8 mouse cellular contexts compared by ENCODE assay signal in the genomic region with DNA sequence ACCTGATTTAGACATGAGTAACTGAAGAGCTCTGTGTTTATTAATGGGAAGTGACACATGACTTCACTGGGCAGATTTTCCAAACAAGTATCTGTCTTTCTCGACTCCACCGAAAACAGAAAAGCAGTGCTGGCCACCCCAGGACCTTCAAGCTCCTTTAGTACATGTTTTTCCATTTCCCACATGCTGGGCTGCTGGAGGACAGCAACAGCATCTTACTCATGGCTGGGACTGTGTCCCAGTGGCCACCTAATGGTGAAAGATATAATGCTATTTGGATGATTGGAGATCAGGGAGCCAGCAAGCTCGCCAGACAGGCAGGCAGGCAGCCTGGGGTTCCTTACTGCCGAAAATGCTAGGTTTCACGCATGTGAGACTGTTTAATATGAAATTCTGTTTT. TPM values are rescaled to one million over a fixed set of nuclear protein-coding genes. Genes with fewer than 3 reads are reported as not detected.
DNase-seq lines count a peak whose midpoint lies in the region.

No protein-coding gene starts in this region.

- DNase-seq in gastrocnemius, postnatal 10 days, result peak; percentile 6
- no peak for DNase-seq in gastrocnemius, postnatal 36 days
- DNase-seq in left cerebral cortex, postnatal 4 days, result peak; percentile 8
- no peak for DNase-seq in left cerebral cortex, postnatal 36 days (ENCODE audit: low spot score in 2 of 2)
- peak; percentile 65 for DNase-seq in brain, adult 2 months (ENCODE audit: low read depth, low spot score)
- peak; percentile 54 to 66 for DNase-seq in cerebellum, postnatal 10 days
- DNase-seq in ovary, adult 18-20 months (ENCODE audit: low spot score), result no peak
- DNase-seq in kidney, adult 9 months, result no peak

- intact Hi-C loops in gastrocnemius, postnatal 36 days (cut with DNase I), result no loop called here
- intact Hi-C loops in left cerebral cortex, postnatal 4 days (cut with DNase I), result no loop called here
- intact Hi-C loops in left cerebral cortex, postnatal 36 days (cut with DNase I), result no loop called here

RNA-seq across cellular contexts. Expression of a gene that starts 57.5 kb away (rescaled TPM):
- 1 to 10 TPM; 1.7 TPM for total RNA-seq in gastrocnemius, postnatal 10 days (2021)
- under 1 TPM; 0.38 to 0.44 TPM for total RNA-seq in gastrocnemius, postnatal 36 days (2021)
- total RNA-seq in left cerebral cortex, postnatal 4 days (2021), result 1 to 10 TPM; 5.2 TPM
- total RNA-seq in left cerebral cortex, postnatal 36 days (2021), result 1 to 10 TPM; 4.0 to 5.7 TPM

Comparison
In these comparisons a context has a peak if more than half of its experiments do, and no peak if none do; other contexts are left out.
1. DNase-seq: peak in gastrocnemius, postnatal 10 days (single experiment), left cerebral cortex, postnatal 4 days (single experiment), brain, adult 2 months (single experiment) and cerebellum, postnatal 10 days (2 of 2); none in gastrocnemius, postnatal 36 days (0 of 2), left cerebral cortex, postnatal 36 days (0 of 2), ovary, adult 18-20 months (single experiment) and kidney, adult 9 months (single experiment).